Mouse (Mus musculus) bone marrow, adult 2 months (tissue): ENCODE results near the gene Gga3. TPM values are rescaled to one million over a fixed set of nuclear protein-coding genes. Genes with fewer than 3 reads are reported as not detected.

Source experiments
- H3K27ac ChIP-seq: fragments of 200-500 bp; 2 replicates; pipeline ENCODE4 v1.5.1; 2012; ENCODE audit warnings: low read depth, mild to moderate bottlenecking, control low read depth, inconsistent platforms, low read length; ENCODE audit not compliant: control insufficient read depth, poor library complexity, insufficient read depth
- H3K4me1 ChIP-seq: fragments of 200-500 bp; 2 replicates; pipeline ENCODE4 v1.6.1; 2011; ENCODE audit warnings: low read length; ENCODE audit not compliant: control insufficient read depth, insufficient read depth
- H3K4me3 ChIP-seq: fragments of 200-500 bp; replicated peaks from 2 replicates; pipeline ENCODE3; 2011; ENCODE audit warnings: mild to moderate bottlenecking, low read depth, low read length, control low read depth; ENCODE audit not compliant: control insufficient read depth
- CTCF ChIP-seq: fragments of 200-500 bp; IDR thresholded peaks from 2 replicates; pipeline ENCODE4 v1.5.1; 2011; ENCODE audit warnings: low read length, control low read depth; ENCODE audit not compliant: control insufficient read depth, insufficient read depth
- POLR2A ChIP-seq: fragments of 200-500 bp; IDR thresholded peaks from 2 replicates; pipeline ENCODE4 v1.6.1; 2011; ENCODE audit warnings: low read depth, mild to moderate bottlenecking, control low read depth, low read length, borderline replicate concordance; ENCODE audit not compliant: control insufficient read depth
- WGBS: fragments of 180-500 bp; shearing (Covaris S2); methylation state at CpG from one replicate; pipeline ENCODE4 v1.1.7; 2018; 5-methylcytosine and 5-hydroxymethylcytosine counted together
- polyA plus RNA-seq: library from polyadenylated mRNA; stranded (reverse); fragments of >200 nt; gene quantifications from 2 replicates; pipeline ENCODE4 v1.2.4, GENCODE M21; 2011; ENCODE audit warnings: low replicate concordance; ENCODE audit not compliant: missing spikeins, insufficient read depth, insufficient read length

The Gga3 gene
- polyA plus RNA-seq, 1 experiment = 69.6 TPM

DNA sequence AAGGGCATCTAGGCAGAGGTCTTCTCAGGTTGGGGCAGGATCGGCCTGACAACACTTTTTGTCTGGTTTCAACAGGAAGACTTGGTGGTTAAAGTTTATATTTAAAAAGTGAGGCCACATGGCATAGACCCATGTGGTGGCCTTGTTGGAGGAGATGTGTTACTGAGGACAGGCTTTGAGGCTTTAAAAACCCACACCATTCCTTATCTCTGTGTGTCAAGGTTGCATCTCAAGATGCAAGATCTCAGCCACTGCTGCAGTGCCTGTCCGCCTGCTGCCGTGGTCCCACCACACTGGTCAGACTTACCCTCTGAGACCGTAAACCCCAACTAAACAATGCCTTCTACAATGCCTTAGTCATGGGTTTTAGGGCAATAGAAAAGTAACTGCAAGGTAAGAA lies 5.5 kb downstream of the Gga3 start:
- 42% methylated on average over 4 of the region's 4 CpGs for WGBS
- TF ChIP-seq POLR2A = no peak

DNA sequence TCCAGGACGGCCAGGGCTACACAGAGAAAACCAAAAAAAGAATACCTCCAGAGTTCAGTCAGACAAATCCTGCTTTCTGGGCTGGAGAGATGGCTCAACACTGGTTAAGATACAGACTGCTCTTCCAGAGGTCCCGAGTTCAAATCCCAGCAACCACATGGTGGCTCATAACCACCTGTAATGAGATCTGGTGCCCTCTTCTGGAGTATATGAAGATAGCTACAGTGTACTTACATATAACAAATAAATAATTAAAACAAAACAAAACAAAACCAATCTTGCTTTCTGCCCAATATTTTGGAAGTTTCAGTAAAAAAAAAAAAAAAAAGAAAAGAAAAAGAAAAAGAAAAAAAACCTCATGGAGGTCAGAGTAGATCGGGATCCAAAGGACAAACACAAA lies 8.6 kb downstream of the Gga3 start:
- Histone ChIP-seq H3K27ac (no peak overlapping the region), H3K4me1 (peaks cover 3% of the 10 kb centered on the region; the same call in 1 of the 2 replicates), H3K4me3 (no peak overlapping the region)
- TF ChIP-seq POLR2A (no peak), CTCF (no peak)
- 89% methylated on average over 3 of the region's 3 CpGs for WGBS

More for the DNA sequence above, 5.5 kb downstream of the Gga3 start:
- Histone ChIP-seq H3K27ac (no peak overlapping the region), H3K4me1 (peaks cover 10% of the 10 kb centered on the region), H3K4me3 (no peak overlapping the region)

DNA sequence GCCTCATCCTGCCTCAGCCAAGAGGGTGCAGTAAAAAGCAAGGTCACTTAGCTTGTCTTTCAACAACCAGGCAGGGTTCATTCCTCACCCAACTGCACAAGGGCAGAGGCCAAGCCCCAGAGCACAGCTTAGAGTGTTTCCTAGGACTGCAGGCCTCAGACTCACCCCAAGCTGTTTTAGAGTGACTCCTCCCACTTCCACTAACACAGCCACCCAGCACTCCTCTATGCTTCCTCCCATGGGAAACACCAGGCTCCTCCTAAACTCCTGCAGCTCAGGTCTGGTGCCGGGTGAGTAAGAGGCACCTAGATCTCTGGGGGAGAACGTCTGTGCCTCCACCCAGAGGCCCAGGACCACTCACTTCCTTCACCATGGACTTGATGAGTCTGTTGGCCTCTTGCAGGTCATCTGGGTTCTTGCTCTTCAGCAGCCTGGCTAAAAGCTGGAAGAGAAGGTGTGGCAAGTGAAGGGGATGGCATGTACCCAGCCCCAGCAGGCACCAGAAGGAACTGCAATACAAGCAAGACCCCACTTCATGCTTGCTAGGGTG lies 13.2 kb downstream of the Gga3 start:
- 74% methylated on average over 2 of the region's 2 CpGs for WGBS
- H3K4me1 ChIP-seq = no peaks in the 10 kb centered on the region
- H3K4me3 ChIP-seq = no peak overlapping the region
- H3K27ac ChIP-seq = no peak overlapping the region
- no peak for TF ChIP-seq CTCF

DNA sequence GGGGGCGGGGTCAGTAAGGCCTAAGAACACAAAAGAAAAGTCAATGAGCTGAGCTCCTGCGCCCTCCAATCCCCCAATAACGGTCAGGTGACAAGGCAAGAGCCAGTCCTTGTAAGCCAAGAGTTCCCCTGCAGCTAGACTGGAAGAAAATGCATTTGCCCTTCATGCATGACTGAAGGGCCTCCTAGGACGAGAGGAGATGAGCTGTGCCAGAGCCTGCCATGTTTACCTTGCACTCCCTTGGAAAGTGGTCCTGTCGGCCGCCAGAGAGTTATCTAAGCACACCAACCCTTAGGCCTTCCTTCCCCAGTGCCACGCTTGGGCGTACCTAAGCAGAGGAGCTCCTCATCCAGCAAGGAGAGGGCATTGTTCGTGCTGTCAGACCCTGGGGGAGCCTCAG lies 15.9 kb downstream of the Gga3 start:
- Histone ChIP-seq H3K27ac (no peak overlapping the region), H3K4me3 (no peak overlapping the region), H3K4me1 (no peaks in the 10 kb centered on the region)
- WGBS = 85% methylated on average over 9 of the region's 9 CpGs
- TF ChIP-seq POLR2A (no peak), CTCF (no peak)

DNA sequence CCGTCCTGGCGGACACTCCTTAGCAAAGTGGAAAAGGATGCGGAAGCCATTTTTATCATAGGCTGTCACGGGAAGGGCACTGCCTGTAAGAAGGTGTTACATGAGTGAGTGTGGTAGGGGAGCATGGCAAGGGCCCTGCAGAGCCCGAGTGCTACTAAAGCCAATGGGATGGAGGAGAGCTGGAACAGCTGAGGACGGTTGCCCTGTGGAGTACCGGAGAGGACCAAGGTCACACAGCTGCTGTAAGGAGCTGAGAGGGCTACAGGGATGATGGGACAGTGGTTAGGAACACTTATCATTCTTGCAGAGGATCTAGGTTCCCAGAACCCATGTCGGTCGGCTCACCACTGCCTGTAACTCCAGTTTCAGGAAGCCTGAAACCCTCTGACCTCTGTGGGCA lies 17.4 kb downstream of the Gga3 start:
- WGBS = 89% methylated on average over 9 of the region's 9 CpGs
- Histone ChIP-seq H3K4me3 (no peak overlapping the region), H3K27ac (no peak overlapping the region), H3K4me1 (no peaks in the 10 kb centered on the region)
- TF ChIP-seq CTCF (no peak), POLR2A (no peak)

DNA sequence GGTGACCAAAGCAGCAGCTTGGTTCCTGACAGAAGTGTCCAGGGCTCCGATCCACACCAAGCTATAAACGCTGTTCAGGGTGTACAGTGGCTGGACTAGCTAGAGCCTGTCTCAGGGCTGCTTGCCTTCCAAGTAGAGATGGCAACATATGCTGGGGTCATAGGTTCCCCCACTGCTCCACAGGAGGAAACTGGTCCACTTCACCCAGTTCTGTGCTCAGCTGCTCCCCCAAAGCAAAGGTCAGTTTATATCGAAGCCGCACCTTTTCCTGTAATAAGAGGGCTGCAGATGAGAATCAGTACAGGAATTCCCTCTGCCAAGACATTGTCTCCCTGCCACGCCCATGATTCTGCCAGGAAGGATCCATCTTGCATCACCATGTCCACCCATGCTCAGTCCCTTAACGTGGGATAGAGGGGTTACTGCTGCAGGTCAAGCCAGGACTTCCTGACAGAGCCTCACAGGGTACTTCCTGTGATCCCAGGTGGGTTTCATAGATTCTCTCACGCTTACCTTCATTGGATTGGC lies 18.2 kb downstream of the Gga3 start:
- 82% methylated on average over 7 of the region's 7 CpGs for WGBS
- TF ChIP-seq CTCF (no peak), POLR2A (no peak)
- no peak overlapping the region for H3K27ac ChIP-seq
- no peaks in the 10 kb centered on the region for H3K4me1 ChIP-seq
- H3K4me3 ChIP-seq = no peak overlapping the region

DNA sequence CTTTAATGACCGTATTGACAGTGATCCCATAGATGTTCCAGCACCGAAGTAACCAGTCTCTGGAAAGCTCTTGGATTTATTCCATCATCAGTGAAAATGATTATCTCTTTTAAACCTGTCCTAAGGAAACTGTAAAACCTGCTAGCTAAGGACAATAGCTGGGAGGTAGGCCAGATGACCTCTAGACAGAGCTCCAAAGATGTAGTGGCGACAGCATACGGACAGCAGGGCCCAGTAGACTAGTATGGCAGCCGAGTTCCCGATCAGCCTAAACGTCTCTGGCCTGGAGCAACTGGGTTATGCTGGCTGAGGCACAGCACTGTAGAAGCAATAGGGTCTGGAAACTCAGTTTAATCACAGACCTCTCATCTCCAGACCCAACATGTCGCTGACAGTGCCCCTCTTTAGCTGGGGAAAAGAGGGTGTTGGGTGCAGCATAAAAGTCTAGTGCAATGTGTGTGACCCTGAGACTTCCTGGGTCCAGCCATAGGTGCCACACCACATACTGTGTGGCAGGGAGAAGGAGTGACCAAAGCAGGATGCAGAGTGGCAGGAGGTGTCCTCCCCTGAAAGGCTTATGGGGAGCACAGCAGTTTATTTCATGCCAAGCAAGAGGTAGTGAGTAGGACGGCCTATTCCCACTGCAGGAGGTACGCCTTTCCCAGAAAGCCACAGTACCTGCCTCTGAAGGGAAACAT lies 19.3 kb downstream of the Gga3 start:
- TF ChIP-seq CTCF = no peak
- no peak for TF ChIP-seq POLR2A
- Histone ChIP-seq H3K27ac (no peak overlapping the region), H3K4me3 (no peak overlapping the region), H3K4me1 (no peaks in the 10 kb centered on the region)
- WGBS = 91% methylated on average over 10 of the region's 10 CpGs

DNA sequence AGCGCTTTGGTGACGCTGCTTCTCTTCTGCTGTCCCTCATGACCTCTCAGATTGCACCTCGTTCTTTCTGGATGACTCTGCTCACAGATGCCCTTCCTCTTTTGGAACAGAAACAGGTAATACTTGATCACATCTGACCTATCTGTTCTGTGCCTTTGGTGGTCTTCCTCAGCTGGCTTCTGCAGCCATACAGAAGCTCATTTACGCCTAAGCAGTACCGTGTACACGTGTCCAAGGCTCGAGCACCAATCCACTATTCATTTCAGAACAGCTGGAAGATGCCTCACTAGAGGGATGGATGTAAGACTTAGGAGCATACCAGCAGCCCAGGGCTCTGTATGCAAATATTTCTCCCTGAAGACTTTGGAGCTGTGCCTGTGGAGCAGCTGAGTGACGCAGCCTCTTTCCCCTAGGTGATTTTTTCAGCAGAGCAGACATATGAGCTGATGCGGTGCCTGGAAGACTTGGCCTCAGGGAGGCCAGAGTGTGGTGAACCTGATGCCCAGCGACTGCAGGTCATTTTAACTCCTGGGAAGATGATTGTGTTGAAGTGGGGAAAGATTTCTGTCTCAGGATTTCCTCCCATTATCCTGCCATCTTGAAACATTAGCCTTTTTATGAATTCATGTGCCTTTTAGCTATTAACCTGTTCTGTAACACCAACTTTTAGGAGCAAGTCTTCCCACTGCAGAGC lies 20.8 kb downstream of the Gga3 start:
- Histone ChIP-seq H3K4me1 (no peaks in the 10 kb centered on the region; the same call in 1 of the 2 replicates), H3K4me3 (no peak overlapping the region), H3K27ac (no peak overlapping the region)
- no peak for TF ChIP-seq POLR2A
- no peak for TF ChIP-seq CTCF
- 87% methylated on average over 10 of the region's 10 CpGs for WGBS
